Mouse (Mus musculus): ENCODE measurements around the gene Cep350. TPM values are rescaled to one million over a fixed set of nuclear protein-coding genes. Genes with fewer than 3 reads are reported as not detected.

Gene Cep350
- total and polyA plus RNA-seq, 2 experiments: 2.4 to 11.7 TPM

DNA sequence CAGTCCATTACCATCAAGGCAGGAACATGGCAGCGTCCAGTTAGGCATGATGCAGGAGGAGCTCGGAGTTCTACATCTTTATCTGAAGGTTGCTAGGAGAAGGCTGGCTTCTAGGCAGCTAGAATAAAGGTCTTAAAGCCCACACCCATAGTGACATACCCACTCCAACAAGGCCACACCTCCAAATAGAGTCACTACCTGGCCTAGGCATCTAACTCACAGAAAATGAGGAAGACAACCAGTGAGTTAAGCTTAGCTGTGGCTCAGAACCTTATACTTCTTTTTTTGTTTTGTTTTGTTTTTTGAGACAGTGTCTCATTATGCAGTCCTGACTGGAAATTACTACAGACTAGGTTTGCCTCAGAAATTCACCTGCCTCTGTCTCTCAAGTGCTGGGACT lies 14.6 kb upstream of the Cep350 start:
- WGBS: 99% methylated on average over 2 of the region's 2 CpGs
- DNase-seq (ENCODE audit: extremely low read depth, low read depth, low spot score): no peak
- H3K79me2 ChIP-seq (ENCODE audit: control insufficient read depth, insufficient read depth, low read length): no peaks in the 10 kb centered on the region

DNA sequence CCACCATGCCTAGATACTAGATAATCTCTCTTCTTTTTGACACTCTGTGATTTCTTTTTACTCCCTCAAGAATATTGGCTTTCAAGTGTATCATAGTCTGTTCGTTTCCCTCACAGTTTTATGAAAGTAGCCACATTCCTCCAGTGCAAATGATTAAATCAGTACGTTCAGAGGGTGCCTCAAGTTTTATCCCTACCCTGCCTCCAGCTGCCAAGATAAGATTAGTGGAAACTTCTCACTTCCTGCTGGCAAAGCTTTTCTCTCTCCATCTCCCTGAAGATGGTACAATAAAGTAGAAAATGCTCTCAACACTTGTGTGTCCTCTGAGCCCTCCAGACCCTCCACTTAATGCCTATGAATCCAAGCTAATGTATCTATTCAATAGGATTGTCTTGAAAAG lies 1.9 kb upstream of the Cep350 start:
- TF ChIP-seq CTCF (IDR thresholded peaks at IDR 0.05; ENCODE audit: low read depth, low read length) (no peak), POLR2A (IDR thresholded peaks at IDR 0.05; ENCODE audit: extremely low read depth, insufficient read depth, low read length) (no peak)
- no peaks in the 10 kb centered on the region for H3K27me3 ChIP-seq (ENCODE audit: control insufficient read depth, insufficient read depth, low read length)
- H3K9ac ChIP-seq (ENCODE audit: low read depth, low read length): no peak overlapping the region
- H3K36me3 ChIP-seq (ENCODE audit: control insufficient read depth, insufficient read depth, low read length): no peaks in the 10 kb centered on the region
- DNase-seq (ENCODE audit: extremely low read depth, low read depth, low spot score): no peak
- peaks cover 7% of the 10 kb centered on the region; the same call in 1 of the 2 replicates for H3K79me2 ChIP-seq (ENCODE audit: control insufficient read depth, insufficient read depth, low read length)
- H3K4me3 ChIP-seq (ENCODE audit: insufficient read depth, low read depth, low read length): no peak overlapping the region
- 70% methylated on average over 2 of the region's 2 CpGs for WGBS
- no peak overlapping the region for H3K27ac ChIP-seq (replicated peaks; ENCODE audit: insufficient read depth, low read depth, low read length)
- no peaks in the 10 kb centered on the region for H3K4me1 ChIP-seq (ENCODE audit: control insufficient read depth, insufficient read depth, low read length)

More for the DNA sequence above, 14.6 kb upstream of the Cep350 start:
- no peak overlapping the region for H3K4me3 ChIP-seq (ENCODE audit: insufficient read depth, low read depth, low read length)
- no peaks in the 10 kb centered on the region for H3K4me1 ChIP-seq (ENCODE audit: control insufficient read depth, insufficient read depth, low read length)
- no peak for TF ChIP-seq POLR2A (IDR thresholded peaks at IDR 0.05; ENCODE audit: extremely low read depth, insufficient read depth, low read length)
- TF ChIP-seq CTCF (IDR thresholded peaks at IDR 0.05; ENCODE audit: low read depth, low read length): no peak
- no peaks in the 10 kb centered on the region for H3K27me3 ChIP-seq (ENCODE audit: control insufficient read depth, insufficient read depth, low read length)
- H3K36me3 ChIP-seq (ENCODE audit: control insufficient read depth, insufficient read depth, low read length): no peaks in the 10 kb centered on the region
- H3K9ac ChIP-seq (ENCODE audit: low read depth, low read length): no peak overlapping the region
- H3K27ac ChIP-seq (replicated peaks; ENCODE audit: insufficient read depth, low read depth, low read length): no peak overlapping the region

DNA sequence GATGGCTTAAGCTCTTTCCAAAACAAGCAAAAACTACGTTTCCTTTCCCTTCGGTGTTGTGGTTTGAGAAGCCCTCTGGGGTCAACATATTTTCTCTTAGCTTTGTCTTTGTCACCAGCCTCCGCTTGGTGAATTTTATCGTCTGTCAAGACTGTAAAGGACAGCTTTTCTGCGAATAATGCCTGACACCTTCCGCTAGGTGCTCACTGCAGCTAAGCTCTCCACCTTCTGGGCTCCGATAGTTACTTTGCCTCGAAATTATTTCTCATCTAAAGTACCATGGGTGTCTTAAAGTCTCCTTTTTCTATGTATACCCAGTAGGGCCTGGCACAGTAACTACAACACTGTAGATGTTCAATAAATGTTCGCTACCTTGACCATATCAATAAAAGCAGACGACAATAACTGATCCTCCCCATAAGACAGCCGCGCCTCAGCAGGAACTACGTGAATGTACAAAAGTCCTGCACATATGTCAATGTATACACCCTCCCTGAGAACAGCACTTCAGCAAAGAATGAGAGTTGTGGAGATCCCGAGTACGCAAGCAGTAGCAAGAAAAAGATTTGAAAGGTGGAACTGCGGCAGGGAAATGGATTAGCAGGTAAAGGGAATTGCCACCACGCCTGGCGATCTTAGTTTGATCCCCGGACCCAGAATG lies 794 bp upstream of the Cep350 start:
- H3K27ac ChIP-seq (replicated peaks; ENCODE audit: insufficient read depth, low read depth, low read length): peak overlapping the region; percentile 88
- H3K9ac ChIP-seq (ENCODE audit: low read depth, low read length): peak overlapping the region; percentile 79
- no peaks in the 10 kb centered on the region for H3K27me3 ChIP-seq (ENCODE audit: control insufficient read depth, insufficient read depth, low read length)
- WGBS: 5% methylated on average over 19 of the region's 19 CpGs
- H3K4me1 ChIP-seq (ENCODE audit: control insufficient read depth, insufficient read depth, low read length): peaks cover 2% of the 10 kb centered on the region
- H3K4me3 ChIP-seq (ENCODE audit: insufficient read depth, low read depth, low read length): peak overlapping the region; percentile 73
- TF ChIP-seq POLR2A (IDR thresholded peaks at IDR 0.05; ENCODE audit: extremely low read depth, insufficient read depth, low read length) (no peak), CTCF (IDR thresholded peaks at IDR 0.05; ENCODE audit: low read depth, low read length) (peak; percentile 13; the same call in 1 of the 2 replicates)
- no peak for DNase-seq (ENCODE audit: extremely low read depth, low read depth, low spot score)
- no peaks in the 10 kb centered on the region for H3K36me3 ChIP-seq (ENCODE audit: control insufficient read depth, insufficient read depth, low read length)
- H3K79me2 ChIP-seq (ENCODE audit: control insufficient read depth, insufficient read depth, low read length): peaks cover 15% of the 10 kb centered on the region; the same call in 1 of the 2 replicates

DNA sequence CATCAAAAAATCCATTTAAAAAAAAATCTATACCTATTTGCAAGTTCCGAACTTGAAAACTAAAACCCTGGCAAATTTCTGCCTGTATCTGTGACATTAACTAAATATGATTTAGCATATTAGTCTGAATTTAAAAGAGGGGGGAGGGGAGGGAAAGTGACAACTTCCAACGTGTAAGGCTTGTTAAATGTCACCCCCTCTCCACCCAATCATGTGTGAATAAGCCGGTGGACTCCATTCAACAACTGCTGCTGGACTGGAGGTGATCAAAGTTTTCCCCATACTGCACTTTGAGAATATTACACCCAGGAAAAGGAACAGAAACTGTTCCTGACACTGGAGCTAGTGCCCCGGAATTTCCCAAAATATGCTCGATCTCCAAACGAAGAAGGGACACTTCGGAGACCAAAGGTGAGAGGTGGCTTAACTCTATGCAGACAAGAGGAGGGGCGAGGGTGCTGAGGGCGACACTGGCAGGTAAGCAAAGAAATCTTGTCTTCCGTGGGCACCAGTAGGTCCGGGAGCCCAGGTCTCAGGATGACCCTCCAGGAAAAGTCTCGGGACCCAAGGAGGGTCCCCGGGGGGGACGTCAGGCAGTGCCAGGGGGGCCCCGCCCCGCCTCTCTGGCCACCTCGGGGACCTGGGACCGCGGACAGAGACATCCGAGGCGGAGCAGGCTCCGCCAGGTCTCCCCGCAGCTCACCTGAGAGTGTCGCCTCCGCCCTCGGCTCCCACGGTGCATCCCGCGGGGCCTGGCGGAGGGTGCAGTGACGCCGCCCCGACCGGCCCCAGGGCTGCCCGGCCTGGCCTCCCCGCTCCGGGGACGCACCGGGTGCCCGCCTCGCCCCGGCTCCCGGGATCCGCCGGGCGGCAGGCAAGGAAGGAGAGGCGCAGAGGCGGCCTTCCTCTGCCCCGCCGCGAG lies 648 bp downstream of the Cep350 start:
- Histone ChIP-seq H3K27me3 (ENCODE audit: control insufficient read depth, insufficient read depth, low read length) (no peaks in the 10 kb centered on the region), H3K4me1 (ENCODE audit: control insufficient read depth, insufficient read depth, low read length) (peaks cover 5% of the 10 kb centered on the region), H3K4me3 (ENCODE audit: insufficient read depth, low read depth, low read length) (peak overlapping the region; percentile 78), H3K36me3 (ENCODE audit: control insufficient read depth, insufficient read depth, low read length) (no peaks in the 10 kb centered on the region), H3K27ac (replicated peaks; ENCODE audit: insufficient read depth, low read depth, low read length) (peak overlapping the region; percentile 78), H3K79me2 (ENCODE audit: control insufficient read depth, insufficient read depth, low read length) (peaks cover 26% of the 10 kb centered on the region; the same call in 1 of the 2 replicates), H3K9ac (ENCODE audit: low read depth, low read length) (peak overlapping the region; percentile 98)
- WGBS: under 1% methylated on average over 50 of the region's 51 CpGs
- peak; percentile 63 for DNase-seq (ENCODE audit: extremely low read depth, low read depth, low spot score)
- TF ChIP-seq POLR2A (IDR thresholded peaks at IDR 0.05; ENCODE audit: extremely low read depth, insufficient read depth, low read length) (no peak), CTCF (IDR thresholded peaks at IDR 0.05; ENCODE audit: low read depth, low read length) (no peak)

DNA sequence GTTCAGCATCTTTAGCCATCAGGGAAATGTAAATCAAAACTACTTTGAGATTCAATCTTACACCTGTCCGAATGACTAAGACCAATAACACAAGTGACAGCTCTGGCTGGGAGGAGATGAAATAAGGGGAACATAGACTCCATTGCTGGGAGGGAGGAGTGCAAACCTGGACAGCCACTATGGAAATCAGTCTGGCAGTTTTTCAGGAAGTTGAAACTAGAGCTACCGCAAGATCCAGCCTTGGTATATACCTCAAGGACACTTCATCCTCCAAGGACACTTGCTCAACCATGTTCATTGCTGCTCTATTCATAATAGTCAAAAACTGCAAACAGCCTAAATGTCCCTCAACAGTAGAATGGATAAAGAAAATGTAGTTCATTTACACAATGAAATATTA lies 23.9 kb downstream of the Cep350 start:
- H3K36me3 ChIP-seq (ENCODE audit: control insufficient read depth, insufficient read depth, low read length): peaks cover 52% of the 10 kb centered on the region
- H3K27me3 ChIP-seq (ENCODE audit: control insufficient read depth, insufficient read depth, low read length): no peaks in the 10 kb centered on the region
- no peak for TF ChIP-seq CTCF (IDR thresholded peaks at IDR 0.05; ENCODE audit: low read depth, low read length)
- no peak for TF ChIP-seq POLR2A (IDR thresholded peaks at IDR 0.05; ENCODE audit: extremely low read depth, insufficient read depth, low read length)
- no peak overlapping the region for H3K4me3 ChIP-seq (ENCODE audit: insufficient read depth, low read depth, low read length)
- no peak for DNase-seq (ENCODE audit: extremely low read depth, low read depth, low spot score)
- no peak overlapping the region for H3K27ac ChIP-seq (replicated peaks; ENCODE audit: insufficient read depth, low read depth, low read length)
- no peak overlapping the region for H3K9ac ChIP-seq (ENCODE audit: low read depth, low read length)
- H3K79me2 ChIP-seq (ENCODE audit: control insufficient read depth, insufficient read depth, low read length): peaks cover 17% of the 10 kb centered on the region
- 96% methylated on average over 2 of the region's 2 CpGs for WGBS
- H3K4me1 ChIP-seq (ENCODE audit: control insufficient read depth, insufficient read depth, low read length): no peaks in the 10 kb centered on the region
